Mouse (Mus musculus) thymus, postnatal 0 days (tissue): ENCODE measurements around the gene Klhl3. TPM values are rescaled to one million over a fixed set of nuclear protein-coding genes. Genes with fewer than 3 reads are reported as not detected.

ENCODE experiments used
- DNase-seq: peaks from one replicate; pipeline ENCODE4 v3.0.0-alpha.2; 2015; ENCODE audit warnings: low spot score
- polyA plus RNA-seq: library from polyadenylated mRNA; unstranded; fragments of >200 nt; fragmentation: Nextera tagmentation; extraction: Ambion mirVana; gene quantifications from 2 replicates; pipeline ENCODE4 v1.2.1, GENCODE M21; 2015

Gene Klhl3
- polyA plus RNA-seq, 1 experiment from 2014 or later = 1.8 TPM

DNA sequence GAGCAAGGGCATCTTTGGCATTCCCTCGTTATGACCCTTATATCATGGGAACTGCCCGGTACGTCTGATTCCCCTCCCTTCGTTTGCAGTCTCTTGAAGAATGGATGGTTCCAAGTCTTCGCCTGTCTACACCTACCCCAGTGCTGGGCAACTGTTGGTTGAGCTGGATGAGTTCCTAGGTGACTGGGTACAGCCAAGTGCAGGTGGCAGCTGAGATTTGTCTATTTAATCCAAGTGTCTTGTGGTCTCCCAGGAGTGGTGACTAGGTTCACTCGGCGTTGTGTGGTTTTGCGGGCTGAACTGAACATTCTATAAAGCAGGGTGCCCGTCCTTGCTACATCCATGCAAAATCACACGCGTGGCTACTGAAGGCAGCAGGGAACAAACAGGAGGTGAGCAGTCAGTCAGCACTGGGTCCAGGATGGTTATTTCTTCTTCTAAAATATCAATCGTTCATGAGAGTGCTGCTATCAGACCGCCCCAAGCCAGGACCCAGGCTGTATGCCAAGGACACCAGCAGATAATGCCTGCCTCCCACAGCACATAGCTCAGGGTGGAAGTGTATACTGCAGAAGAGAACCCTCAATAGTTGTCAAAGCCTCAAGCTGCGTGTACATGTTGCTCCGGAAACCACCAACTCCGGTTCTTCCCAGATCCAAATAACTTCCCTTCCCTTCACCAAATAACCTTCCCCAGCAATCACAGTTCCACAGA, 87.5 kb downstream of the Klhl3 start:
- no peak for DNase-seq

DNA sequence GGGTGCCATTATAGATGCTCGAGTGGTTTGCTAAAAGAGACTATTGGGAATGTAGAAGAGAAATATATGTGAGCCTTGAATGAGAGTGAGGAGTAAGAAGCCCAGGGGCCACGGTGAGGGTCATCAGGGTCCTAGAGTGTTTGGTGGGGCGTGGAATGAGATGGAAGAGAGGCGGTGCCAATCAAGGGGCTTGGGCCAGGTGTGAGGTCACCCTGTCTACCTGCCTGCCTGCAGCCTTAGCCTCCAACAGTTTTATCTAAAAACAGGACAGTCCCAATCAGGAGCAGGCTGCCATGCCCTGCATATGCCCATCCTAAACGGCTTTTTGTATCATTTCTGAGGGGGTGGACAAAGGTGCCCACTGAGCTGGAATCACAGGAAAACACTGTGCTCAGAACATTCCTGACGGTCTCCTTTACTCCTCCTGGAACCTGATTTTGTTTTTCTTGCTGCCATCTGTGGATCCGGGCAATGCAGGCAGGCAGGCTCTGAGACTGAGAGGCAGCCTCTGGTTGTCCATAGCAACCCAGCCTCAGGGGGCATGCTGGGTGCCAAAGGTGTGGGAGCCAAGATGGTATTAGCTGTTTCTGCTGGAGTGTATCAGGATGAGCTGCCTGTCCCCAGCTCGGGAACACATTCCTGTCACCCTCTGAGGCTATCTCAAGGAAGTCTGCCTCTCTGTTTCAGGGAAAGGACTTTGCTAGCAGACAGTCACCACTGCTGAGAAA, 89.5 kb downstream of the Klhl3 start:
- DNase-seq = no peak

DNA sequence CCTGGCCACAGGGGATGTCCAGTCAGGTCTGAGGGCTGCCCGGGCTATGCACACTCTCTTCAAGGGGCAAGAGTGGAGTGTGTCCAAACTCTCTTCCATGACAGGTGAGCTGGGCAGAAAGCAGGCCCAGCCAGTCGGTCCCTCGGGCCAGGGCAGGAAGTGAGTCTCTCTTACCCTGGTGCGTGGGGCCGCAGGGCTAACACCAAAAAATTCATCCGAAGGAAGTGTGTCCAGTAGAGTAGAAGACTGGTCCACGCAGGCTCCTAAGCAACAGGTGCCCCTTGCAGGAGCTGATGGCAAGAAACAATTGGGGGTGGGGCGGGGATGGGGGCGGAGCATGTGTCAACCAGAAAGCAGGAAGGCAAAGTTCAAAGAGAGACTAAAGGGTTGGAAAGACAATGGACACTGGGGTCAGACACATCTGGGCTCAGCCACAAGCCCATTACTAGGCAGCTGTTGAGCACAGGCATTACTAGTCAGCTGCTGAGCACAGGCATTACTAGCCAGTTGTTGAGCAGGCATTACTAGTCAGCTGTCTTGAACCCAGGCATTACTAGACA, 90.3 kb downstream of the Klhl3 start:
- DNase-seq = no peak

DNA sequence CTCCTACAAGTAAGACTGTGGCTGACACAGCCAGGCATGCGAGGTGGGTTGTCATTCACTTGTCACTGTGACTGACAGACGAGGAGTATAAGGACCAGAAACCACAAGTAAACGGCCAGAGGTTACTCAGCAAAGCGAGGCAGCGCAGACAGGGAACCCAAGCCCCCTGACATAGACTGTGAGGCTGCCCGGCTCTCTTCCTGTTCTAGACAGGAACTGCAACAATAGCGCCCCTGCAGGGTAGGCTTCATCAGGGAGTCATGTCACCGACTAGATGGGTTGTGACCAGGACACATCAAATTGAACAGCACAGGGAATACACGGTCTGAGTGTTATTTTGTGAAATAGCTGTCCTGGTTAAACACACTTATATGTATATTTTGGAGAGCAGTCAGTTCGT, 93.0 kb downstream of the Klhl3 start:
- DNase-seq = peak; percentile 50

DNA sequence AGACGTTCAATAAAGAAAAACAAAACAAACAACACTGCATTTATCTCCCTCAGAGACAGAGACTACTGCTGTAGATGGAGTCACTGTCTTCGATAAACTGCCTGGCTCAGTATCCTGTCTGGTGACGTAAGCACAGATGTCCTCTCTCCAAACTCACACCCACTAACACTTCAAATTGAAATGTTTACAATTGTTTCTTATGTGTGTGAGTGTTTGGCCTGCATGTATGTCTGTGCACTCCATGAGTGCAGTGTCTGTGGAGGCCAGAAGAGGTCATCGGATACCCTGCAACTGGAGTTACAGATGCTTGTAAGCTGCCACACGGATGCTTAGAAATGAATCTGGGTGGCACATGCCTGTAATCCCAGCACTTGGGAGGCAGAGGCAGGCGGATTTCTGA, 96.1 kb downstream of the Klhl3 start:
- DNase-seq = no peak

DNA sequence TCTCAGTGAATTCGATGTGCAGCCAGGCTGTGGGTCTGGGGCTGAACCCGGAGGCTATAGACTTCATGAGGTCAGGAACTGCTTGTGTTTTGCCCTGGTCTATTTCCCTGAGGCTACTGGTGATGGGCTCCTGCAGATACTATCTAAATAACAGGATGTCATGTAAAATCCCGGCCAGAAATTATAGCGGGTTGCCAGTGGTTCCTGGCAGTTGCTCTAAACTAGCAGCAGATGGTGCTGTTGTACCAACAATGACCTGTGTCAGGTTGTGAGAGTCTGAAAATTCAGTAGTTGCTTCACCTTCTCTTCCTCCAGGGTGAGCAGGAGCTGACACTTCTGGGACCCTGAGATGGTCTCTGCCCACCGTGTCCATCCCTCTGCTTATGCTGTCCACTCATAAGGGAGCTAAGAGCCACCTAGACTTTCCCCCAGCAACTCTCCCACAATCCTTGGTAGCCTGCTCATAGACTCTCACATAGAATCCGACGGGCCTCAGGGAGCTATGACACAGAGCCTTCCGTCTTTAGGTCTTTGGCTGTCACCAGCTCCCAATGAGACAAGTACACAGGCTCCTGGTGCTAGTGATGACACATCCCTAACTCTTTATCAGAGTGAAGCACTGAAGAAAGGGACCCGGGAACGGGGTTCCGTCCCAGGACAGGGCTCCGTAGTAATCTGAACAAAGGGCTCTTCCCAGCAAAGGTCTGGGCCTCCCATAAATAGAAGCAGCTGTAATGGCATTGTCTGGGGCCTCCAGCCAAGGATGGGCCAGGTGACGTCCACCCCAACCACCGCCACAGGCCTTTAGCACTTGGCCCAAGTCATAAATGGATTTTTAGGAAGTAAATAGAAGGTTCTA, 101.1 kb downstream of the Klhl3 start:
- DNase-seq = peak; percentile 68

DNA sequence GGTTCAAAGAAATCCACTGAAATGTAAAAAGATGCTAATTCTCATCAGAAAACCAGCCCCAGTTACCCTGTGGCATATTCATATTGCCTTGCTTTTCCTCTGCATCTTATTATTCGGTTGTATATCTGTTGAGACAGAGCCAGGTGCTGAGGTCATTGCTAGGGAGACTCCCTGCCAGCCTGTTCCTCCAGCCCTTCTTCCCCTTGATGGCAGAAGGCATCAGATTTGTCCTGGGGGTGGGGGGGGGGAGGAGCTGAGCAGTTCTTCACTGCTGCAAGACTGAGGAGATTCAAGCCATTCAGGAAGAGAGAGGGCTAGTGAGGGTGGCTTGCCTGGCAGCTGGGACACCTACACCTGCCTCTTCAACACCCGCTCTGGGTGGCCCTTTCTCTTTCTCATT, 101.9 kb downstream of the Klhl3 start:
- DNase-seq = no peak

DNA sequence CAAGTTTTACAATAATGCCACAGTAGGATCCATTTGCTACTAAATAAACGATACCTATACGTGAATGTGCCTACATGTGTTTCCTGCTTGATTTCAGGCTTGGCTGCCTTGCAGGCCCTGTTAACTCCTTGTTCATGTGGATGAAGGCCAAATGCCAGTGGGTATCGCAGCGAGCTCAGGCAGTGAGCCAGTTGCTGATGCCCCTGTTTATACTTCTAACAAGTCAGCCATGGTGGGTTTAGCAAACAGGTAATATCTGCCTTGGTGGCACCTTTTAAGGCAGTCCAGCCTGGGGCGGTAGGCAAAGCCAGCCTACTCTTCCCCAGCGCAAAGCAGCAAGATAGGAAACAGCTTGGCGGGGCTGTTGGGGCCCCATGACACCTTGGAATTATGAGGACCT, 103.0 kb downstream of the Klhl3 start:
- no peak for DNase-seq

DNA sequence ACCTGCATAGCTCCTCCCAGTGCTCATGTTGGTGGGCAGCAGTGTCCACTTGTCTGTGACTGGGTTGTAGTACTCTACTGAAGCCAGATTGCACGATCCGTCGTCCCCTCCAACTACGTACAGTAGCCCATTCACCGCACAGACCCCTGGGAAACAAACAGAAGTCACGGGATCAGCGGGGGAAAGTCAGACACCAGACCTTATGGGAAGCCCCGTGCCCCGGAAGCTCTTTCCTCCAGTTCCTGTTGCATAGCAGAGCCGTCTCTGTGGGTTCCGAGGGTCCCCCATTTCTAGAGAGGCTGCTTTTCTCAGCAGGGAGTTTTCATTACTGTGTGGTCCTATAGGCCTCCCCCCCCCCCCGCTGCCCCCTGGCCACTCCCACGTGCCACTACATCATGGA, 104.1 kb downstream of the Klhl3 start:
- no peak for DNase-seq

DNA sequence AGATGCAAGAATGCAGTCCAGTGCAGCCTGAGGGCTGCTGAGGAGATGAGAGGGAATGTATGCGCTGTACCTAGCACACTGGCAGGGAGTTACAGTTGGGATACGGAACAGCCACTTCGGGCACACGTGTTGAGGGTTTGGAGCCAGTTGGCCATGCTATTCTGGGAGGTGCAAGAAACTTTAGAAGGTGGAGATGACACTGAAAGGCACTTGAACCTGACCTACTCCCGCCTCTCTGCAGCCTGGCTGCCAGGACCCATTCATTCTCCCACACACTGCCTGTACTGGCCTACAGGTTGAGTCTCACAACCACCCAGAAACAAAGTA, 105.4 kb downstream of the Klhl3 start:
- no peak for DNase-seq

DNA sequence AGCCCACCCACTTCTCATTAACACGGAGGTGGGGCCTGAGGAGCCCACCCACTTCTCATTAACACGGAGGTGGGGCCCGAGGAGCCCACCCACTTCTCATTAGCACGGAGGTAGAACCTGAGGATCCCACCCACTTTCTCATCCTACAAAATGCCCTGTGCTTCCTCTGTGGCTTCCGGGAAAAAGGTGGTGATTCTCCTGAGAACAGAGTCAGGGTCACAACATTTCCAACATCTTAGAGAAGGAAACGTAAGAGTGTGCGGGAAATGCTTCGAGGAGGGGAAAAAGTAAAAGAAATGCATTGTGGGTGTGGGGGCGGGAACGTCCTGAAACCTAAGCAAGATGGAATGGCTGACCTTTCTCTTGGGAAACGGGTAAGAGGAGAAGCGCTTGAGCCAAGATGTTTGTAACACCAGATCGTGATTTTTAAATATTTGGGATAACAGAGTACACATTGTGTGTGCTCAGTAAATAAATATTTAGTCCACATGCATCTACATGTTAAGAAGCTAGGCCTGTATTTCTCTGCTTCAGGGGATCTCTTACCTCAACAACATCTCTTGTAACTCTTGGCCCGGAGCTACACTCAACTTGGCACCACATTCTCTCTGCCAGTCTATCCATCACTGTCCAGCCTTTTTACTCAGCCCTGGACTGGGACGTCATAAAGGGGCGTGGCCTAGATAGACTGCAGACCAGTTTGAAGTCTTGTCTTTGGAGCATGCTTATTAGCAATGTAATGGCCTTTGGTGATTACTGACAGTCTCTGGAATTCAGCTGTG, 105.9 kb downstream of the Klhl3 start:
- no peak for DNase-seq

DNA sequence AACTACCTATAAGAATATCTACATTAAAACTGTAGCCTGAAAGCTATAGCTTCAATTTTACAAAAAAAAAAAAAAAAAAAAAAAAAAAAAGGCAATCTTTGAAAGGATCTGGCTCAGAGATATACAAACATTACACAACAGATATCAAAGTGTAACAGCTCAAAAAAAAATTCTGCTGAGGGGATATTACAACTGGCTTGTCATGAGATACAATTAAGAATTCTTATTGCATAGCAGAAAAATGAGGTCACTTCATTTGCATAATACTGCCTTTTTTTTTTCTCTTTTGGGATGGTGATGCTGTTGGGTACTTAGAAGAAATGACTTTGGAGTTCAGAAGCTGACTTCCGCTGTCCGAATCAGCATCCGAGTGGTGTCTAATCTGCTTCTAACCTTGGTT, 111.6 kb downstream of the Klhl3 start:
- no peak for DNase-seq

DNA sequence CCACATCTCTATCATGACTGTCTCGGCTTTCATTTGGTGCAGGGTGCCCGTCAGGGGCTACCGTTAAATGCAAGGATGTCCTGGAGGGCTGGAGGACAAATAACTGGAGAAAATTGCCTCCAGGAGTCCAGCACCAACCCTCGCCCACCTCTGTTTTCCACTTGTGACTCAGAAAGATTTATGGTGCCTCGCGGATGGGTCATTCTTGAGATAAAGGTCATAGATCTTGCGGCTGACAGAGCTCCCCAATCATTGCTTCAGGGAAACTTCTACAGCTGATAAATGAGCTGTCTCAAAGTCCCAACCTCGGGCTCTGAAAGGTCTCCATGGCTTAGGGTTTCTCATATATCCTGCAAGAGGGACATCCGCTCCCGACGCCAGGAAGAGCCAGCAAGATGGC, 116.9 kb downstream of the Klhl3 start:
- no peak for DNase-seq

DNA sequence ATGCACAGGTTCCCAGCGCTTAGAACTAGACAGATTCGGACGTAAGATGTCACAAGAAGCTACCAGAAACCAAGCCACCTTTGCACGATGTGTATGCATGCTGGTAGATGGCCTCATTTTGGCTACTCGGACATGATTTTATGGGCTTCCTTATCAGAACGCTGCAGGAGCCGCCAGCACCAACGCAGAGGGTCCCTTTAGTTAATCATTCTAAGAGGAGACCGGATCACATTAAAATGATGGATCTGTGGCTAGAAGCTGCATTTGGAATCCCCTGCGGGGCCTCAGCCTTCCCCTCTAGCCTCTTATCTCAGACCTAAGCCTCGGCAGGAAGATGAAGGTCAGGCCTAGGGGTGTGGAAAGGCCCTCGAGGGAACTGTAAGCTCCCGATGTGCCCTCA, 117.5 kb downstream of the Klhl3 start:
- no peak for DNase-seq

DNA sequence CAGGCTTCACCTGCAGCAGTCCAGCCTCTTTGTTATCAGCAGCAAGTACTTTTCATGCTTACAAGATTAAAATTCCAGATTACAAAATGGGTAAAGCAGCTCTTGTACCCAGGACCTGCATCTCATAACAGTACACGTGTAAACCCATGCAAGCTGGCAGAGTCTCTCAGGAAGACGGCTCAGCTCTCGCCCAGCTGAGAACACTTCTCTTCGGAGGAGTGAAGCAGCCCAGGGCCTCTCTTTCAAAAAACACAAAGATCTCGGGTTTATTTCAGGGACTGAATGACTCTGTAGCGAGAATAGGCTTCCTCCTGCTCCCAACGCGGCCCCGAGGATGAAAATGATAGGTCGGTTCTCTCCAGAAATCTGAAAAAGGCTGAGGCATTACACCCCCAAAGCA, 128.8 kb downstream of the Klhl3 start:
- no peak for DNase-seq

DNA sequence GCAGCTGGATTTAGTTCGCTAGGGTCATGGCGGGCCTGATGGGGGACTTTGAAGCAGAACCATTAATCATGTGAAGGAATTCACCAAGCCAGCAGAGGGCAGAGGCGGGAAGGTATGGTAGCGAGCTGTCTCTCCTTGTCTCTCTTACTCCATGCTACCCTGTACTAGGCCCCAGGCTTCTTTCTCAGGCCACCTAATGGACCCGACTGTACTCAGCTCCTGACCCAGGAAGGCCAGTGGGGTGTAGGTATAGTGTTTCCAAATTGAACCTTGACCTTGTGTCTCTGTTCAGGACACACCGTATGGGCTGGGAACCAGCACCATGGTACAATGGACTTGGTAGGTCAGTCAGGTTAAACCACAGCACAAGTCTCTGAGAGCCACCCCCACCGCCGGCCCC, 129.2 kb downstream of the Klhl3 start:
- DNase-seq = no peak

DNA sequence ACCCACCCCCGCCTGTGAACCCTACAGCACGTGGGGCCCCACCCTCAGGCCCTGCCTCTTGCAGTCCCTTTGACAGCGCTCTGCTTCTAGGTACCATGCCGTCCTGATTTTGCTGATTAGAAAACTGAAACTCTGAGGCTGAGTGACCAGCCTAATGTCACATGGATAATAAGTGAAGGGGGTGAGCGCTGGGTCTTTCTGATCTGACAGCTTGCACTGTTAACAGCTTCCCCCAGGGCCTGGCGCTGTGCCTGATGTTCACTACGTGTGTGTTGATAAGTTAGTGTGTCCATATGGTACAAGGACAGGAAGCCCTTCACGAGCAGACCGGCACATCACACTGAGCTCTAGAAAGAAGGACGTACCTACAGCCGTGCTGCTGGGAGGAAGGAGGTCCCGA, 130.1 kb downstream of the Klhl3 start:
- DNase-seq = no peak

DNA sequence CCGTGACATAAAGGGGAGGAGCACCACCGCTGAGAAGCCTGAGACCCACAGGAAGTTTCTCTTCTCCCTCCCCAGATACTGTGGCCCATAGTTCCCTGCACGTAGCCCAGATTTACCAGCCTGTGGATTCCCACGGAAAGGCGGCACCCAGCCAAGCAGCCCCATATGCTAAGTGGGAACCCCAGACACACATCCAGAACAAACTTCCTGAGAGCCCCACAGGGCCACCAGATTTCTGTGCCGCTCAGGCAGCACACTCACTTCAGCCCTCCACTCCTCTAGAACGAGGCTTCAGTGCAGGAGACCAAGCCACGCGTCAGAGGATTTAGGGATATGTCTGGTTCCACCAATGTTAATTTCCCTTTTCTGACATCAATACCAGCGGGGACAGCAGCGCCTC, 130.5 kb downstream of the Klhl3 start:
- DNase-seq = no peak

DNA sequence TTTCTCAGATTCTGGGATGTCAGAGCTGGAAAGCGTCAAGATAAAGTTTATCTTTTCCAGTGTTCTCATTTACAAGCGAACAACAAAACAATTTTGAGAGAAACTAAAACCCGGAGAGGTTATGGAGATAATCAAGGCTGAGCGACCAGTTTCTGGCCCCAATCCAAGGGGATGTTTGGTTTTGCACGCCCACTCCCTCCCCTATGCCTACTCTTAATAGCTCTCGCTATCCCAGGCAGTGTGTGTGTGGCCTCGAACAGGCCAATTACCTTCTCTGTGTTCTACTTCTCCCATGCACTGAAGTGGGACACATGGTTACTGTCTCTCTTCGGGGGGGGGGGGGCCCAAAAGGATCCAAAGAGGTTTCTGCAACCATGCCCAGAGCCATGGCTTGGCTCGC, 132.7 kb downstream of the Klhl3 start:
- no peak for DNase-seq

DNA sequence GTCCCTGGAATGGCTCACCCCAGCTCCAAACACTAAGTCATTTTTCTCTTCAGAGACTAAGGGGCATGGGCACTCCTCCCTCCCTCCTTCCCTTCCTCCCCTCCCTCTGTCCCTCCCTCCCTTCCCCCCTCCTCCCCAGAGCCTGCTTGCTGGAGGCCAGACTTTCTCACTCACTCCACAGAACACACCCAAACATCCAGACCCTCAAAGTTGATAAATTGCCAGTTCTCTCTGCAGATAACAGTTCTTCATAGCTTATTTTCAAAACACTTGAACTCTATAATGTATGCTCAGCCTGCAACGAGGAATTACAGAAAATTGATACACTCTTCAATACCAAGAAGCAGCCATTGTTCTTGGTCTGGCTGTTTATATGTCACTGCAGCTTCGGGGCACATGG, 133.3 kb downstream of the Klhl3 start:
- DNase-seq = no peak

DNA sequence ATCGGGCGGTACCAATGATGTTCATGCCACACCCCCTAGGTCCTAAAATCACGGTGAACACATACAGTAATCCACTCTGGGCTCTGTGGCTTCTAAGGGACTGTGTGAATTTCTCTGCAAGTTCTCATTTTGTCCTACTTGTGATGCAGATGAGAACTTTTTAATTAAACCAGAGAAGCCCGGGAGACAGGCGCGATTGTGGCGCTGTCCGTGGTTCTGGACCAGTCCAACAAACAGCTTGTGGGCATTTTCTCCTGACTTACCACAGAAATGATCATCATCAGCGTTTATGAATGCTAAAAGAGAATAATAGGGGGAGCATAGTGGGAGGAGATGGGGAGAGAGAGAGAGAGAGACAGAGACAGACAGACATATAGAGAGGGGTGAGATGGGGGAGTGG, 134.5 kb downstream of the Klhl3 start:
- DNase-seq = no peak
